Mouse (Mus musculus): ENCODE measurements at regions not wholly inside any gene's neighbourhood (a gene's known extent, or its start where the extent isn't known, plus 50 kb on each side); places are given as distances from the start of the nearest gene placed in this dataset.

DNA sequence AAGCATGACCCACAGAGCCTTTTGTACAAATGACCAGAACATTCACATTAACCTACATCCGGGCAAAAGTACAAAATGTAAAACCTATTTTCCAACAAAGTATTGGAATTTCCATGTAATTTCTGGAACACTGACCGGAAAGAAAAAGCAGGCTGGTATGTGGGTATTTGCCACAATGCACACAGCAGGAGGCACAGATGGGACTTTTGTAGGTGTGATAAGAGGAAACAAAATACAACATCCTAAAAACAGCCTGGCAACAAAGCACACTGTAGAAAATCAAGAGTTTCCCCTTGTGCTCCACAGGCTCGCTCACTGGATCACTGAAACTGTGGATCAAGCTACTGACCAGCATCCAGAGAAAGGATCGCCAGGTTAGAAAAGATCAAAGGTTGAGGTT is 94.4 kb downstream of the Sptssa start:
- no peak for ATAC-seq (ENCODE audit: low FRiP score)
- H3K36me3 ChIP-seq (ENCODE audit: insufficient read depth, low read length), result no peaks in the 10 kb centered on the region
- H3K4me1 ChIP-seq (ENCODE audit: insufficient read depth, low read length), result no peaks in the 10 kb centered on the region
- TF ChIP-seq CTCF (IDR thresholded peaks at IDR 0.05), result no peak
- H3K4me3 ChIP-seq (ENCODE audit: low read depth, low read length), result no peak overlapping the region
- no peaks in the 10 kb centered on the region for H3K27me3 ChIP-seq (ENCODE audit: insufficient read depth, low read length)
- no peaks in the 10 kb centered on the region for H3K9me3 ChIP-seq (ENCODE audit: low read length)
- no peak overlapping the region for H3K9ac ChIP-seq (replicated peaks; ENCODE audit: low read length, poor library complexity, severe bottlenecking)
- no peak overlapping the region for H3K27ac ChIP-seq (ENCODE audit: low read depth, low read length)
- no peak for DNase-seq (ENCODE audit: low spot score)
- WGBS, result 84% methylated on average over 4 of the region's 4 CpGs
- H3K4me2 ChIP-seq (ENCODE audit: low read depth, low read length, poor library complexity, severe bottlenecking), result no peak overlapping the region

DNA sequence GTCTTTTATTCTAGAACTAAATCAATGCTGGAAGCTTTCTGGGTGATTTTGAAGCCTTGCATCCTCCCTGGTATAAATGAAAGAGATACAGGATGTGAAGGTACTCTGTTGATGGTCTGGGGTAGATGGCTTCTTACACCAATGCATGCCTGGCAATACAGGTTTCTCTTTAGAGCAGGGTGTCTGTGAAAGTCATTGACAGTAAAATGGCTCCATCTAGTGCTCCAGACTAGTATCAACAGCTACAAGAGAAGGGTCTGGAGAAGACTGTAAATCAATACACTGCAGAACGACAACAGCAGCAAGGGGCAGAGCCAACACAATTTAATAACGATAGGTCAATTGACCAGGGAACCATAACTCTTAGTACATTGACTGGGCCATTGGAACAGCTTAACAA is 98.3 kb downstream of the Sptssa start:
- ATAC-seq (ENCODE audit: low FRiP score) (peak; percentile 71; the same call in 1 of the 2 replicates), DNase-seq (ENCODE audit: low spot score) (peak; percentile 88)
- Histone ChIP-seq H3K4me1 (ENCODE audit: insufficient read depth, low read length) (no peaks in the 10 kb centered on the region), H3K4me3 (ENCODE audit: low read depth, low read length) (no peak overlapping the region), H3K9ac (replicated peaks; ENCODE audit: low read length, poor library complexity, severe bottlenecking) (no peak overlapping the region), H3K4me2 (ENCODE audit: low read depth, low read length, poor library complexity, severe bottlenecking) (no peak overlapping the region), H3K27ac (ENCODE audit: low read depth, low read length) (peak overlapping the region; percentile 12; the same call in 1 of the 2 replicates), H3K36me3 (ENCODE audit: insufficient read depth, low read length) (no peaks in the 10 kb centered on the region), H3K9me3 (ENCODE audit: low read length) (no peaks in the 10 kb centered on the region), H3K27me3 (ENCODE audit: insufficient read depth, low read length) (no peaks in the 10 kb centered on the region)
- TF ChIP-seq CTCF (IDR thresholded peaks at IDR 0.05), result peak; percentile 91
- 31% methylated on average over 2 of the region's 2 CpGs for WGBS

DNA sequence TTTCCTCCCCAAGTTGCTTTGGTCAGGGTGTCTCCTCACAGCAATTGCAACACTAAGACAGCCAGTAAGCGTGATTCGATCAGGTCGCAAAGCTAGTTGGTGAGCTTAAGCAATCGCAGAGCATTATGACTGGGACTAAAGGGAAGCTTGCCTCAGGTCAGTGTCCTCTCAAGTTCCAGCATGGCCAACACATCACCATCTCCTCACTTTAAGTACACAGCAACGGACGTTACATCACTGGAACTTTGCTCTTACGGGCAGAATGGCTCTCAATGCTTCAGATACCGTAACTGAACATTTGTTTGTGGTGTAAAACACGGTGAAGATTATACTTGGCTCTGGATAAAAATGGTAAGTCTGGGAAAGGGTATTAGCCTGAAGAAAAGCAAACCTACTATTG is 106.7 kb downstream of the Sptssa start:
- 93% methylated on average over 9 of the region's 9 CpGs for WGBS

DNA sequence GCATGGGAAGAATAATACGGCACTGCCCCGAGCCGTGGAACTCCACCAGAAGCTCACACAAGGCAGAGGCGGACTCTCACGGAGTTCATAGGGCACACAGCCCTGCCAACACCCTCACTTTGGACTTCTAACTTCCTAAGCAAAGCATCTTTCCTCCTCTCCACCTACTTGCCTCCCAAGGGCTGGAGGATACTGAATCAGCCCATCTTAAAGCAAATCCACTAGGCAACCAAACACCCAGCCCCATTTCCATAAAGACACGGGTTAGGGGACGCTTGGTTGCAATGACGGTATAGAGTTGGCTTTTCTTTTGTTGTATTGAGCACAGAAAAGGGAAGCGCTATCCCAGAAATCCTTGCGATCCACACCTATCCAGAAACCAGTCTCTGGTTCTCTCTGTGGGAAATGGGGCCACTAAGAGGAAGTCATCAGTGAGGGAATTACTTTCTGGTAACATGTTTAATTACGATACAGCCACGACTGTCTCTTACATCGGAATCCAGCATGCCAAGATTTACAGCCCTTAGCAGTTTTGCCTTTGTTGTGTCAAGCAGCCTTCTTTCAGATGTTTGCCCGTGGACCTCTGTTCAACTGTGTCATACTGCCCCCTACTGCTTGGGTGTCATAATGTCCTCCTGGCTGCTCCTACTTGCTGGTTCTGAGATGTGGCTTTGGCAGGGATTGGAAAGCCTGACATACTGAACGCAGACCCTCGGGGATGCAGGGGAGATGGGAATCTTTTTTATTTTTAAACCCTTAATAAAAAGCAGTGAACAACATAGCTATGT is 110.4 kb downstream of the Sptssa start:
- Histone ChIP-seq H3K36me3 (ENCODE audit: insufficient read depth, low read length) (no peaks in the 10 kb centered on the region), H3K9ac (replicated peaks; ENCODE audit: low read length, poor library complexity, severe bottlenecking) (no peak overlapping the region), H3K4me2 (ENCODE audit: low read depth, low read length, poor library complexity, severe bottlenecking) (no peak overlapping the region), H3K4me1 (ENCODE audit: insufficient read depth, low read length) (no peaks in the 10 kb centered on the region), H3K27ac (ENCODE audit: low read depth, low read length) (no peak overlapping the region), H3K4me3 (ENCODE audit: low read depth, low read length) (no peak overlapping the region), H3K9me3 (ENCODE audit: low read length) (no peaks in the 10 kb centered on the region), H3K27me3 (ENCODE audit: insufficient read depth, low read length) (no peaks in the 10 kb centered on the region)
- peak; percentile 88 for DNase-seq (ENCODE audit: low spot score)
- WGBS, result 29% methylated on average over 16 of the region's 16 CpGs
- peak; percentile 73; the same call in 1 of the 2 replicates for ATAC-seq (ENCODE audit: low FRiP score)
- TF ChIP-seq CTCF (IDR thresholded peaks at IDR 0.05), result peak; percentile 87

More for the DNA sequence above, 106.7 kb downstream of the Sptssa start:
- H3K36me3 ChIP-seq (ENCODE audit: insufficient read depth, low read length), result no peaks in the 10 kb centered on the region
- TF ChIP-seq CTCF (IDR thresholded peaks at IDR 0.05), result no peak
- H3K9ac ChIP-seq (replicated peaks; ENCODE audit: low read length, poor library complexity, severe bottlenecking), result no peak overlapping the region
- no peak overlapping the region for H3K4me3 ChIP-seq (ENCODE audit: low read depth, low read length)
- DNase-seq (ENCODE audit: low spot score) (no peak), ATAC-seq (ENCODE audit: low FRiP score) (no peak)
- no peaks in the 10 kb centered on the region for H3K4me1 ChIP-seq (ENCODE audit: insufficient read depth, low read length)
- H3K27me3 ChIP-seq (ENCODE audit: insufficient read depth, low read length), result no peaks in the 10 kb centered on the region
- no peak overlapping the region for H3K27ac ChIP-seq (ENCODE audit: low read depth, low read length)
- no peaks in the 10 kb centered on the region for H3K9me3 ChIP-seq (ENCODE audit: low read length)
- no peak overlapping the region for H3K4me2 ChIP-seq (ENCODE audit: low read depth, low read length, poor library complexity, severe bottlenecking)

- no peak for TF ChIP-seq CTCF (IDR thresholded peaks at IDR 0.05)
- ATAC-seq (ENCODE audit: low FRiP score) (no peak), DNase-seq (ENCODE audit: low spot score) (no peak)
- 89% methylated on average over 4 of the region's 4 CpGs for WGBS
- Histone ChIP-seq H3K4me1 (ENCODE audit: insufficient read depth, low read length) (no peaks in the 10 kb centered on the region), H3K27ac (ENCODE audit: low read depth, low read length) (no peak overlapping the region), H3K4me2 (ENCODE audit: low read depth, low read length, poor library complexity, severe bottlenecking) (no peak overlapping the region), H3K9ac (replicated peaks; ENCODE audit: low read length, poor library complexity, severe bottlenecking) (no peak overlapping the region), H3K4me3 (ENCODE audit: low read depth, low read length) (no peak overlapping the region), H3K9me3 (ENCODE audit: low read length) (no peaks in the 10 kb centered on the region), H3K27me3 (ENCODE audit: insufficient read depth, low read length) (no peaks in the 10 kb centered on the region), H3K36me3 (ENCODE audit: insufficient read depth, low read length) (no peaks in the 10 kb centered on the region)
Measured at GRCm38 (mm10) chr12:54538320-54538705, 118.1 kb downstream of the Sptssa start.

GRCm38 (mm10) chr12:54537690-54538319 is 118.6 kb downstream of the Sptssa start:
- WGBS, result 87% methylated on average over 7 of the region's 7 CpGs
- Histone ChIP-seq H3K4me1 (ENCODE audit: insufficient read depth, low read length) (no peaks in the 10 kb centered on the region), H3K9me3 (ENCODE audit: low read length) (no peaks in the 10 kb centered on the region), H3K9ac (replicated peaks; ENCODE audit: low read length, poor library complexity, severe bottlenecking) (no peak overlapping the region), H3K4me3 (ENCODE audit: low read depth, low read length) (no peak overlapping the region), H3K27ac (ENCODE audit: low read depth, low read length) (no peak overlapping the region), H3K4me2 (ENCODE audit: low read depth, low read length, poor library complexity, severe bottlenecking) (no peak overlapping the region), H3K27me3 (ENCODE audit: insufficient read depth, low read length) (no peaks in the 10 kb centered on the region), H3K36me3 (ENCODE audit: insufficient read depth, low read length) (no peaks in the 10 kb centered on the region)
- DNase-seq (ENCODE audit: low spot score) (no peak), ATAC-seq (ENCODE audit: low FRiP score) (no peak)
- TF ChIP-seq CTCF (IDR thresholded peaks at IDR 0.05), result no peak
